Mouse (Mus musculus) activated CD4-positive, CD25-positive, alpha-beta regulatory T cell, adult 4 months (primary cell): ENCODE data around the gene Ube2q1. TPM values are rescaled to one million over a fixed set of nuclear protein-coding genes. Genes with fewer than 3 reads are reported as not detected.

Source experiments
- ATAC-seq: one replicate; pipeline ENCODE4 v1.8.0; 2017
- polyA plus RNA-seq, 2 experiments: library from polyadenylated mRNA; unstranded; fragments of 100-300 nt; shearing (Covaris generic); gene quantifications; one replicate each; pipeline ENCODE4 v1.2.1; 2017

Ube2q1 gene
- polyA plus RNA-seq, 2 experiments from 2014 or later = 12.8 to 20.7 TPM

- ATAC-seq = no peak
Measured at GRCm38 (mm10) chr3:89821548-89822480, 48.4 kb downstream of the Ube2q1 start.

DNA sequence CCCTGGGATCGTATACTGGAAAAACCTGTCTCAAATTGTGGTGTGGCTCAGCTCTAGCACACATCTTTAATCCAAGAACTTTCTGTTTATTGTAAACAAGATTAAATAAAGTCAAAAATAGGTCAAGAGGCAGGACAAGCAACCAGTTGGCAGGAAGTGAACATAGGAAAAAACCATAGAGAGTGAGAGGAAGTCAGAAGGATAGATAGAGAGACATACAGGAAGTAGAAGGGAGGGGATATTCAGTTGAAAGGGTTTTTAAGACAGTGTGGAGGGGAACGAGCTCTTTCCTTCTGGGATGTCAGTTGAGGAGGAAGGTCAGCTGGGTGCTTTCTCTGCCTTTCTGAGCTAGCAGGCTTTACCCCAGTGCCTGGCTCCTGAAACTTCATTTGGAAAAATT, 50.2 kb downstream of the Ube2q1 start:
- ATAC-seq = peak; percentile 34

GRCm38 (mm10) chr3:89826295-89826694, 52.9 kb downstream of the Ube2q1 start:
- no peak for ATAC-seq

GRCm38 (mm10) chr3:89830815-89831591, 57.6 kb downstream of the Ube2q1 start, which contains the start of gene She:
TSS of gene She (plus strand) at chr3:89831370.
- no peak for ATAC-seq

Other genes starting within 250 kb of the Ube2q1 start
- gene Adar, start 58.6 kb upstream of the Ube2q1 start, polyA plus RNA-seq = 10 to 100 TPM; 51.0 to 56.7 TPM
- 1 to 10 TPM; 1.3 to 1.4 TPM for gene Chrnb2, start 9.0 kb upstream of the Ube2q1 start, polyA plus RNA-seq
- 10 to 100 TPM in 1 of 2 experiments, 1 to 10 TPM in 1; 8.7 to 10.2 TPM for gene She, start 57.8 kb downstream of the Ube2q1 start, polyA plus RNA-seq
- 10 to 100 TPM; 20.6 to 29.5 TPM for gene Il6ra, start 139.6 kb downstream of the Ube2q1 start, polyA plus RNA-seq
- 10 to 100 TPM; 19.7 to 24.1 TPM for gene Atp8b2, start 189.9 kb downstream of the Ube2q1 start, polyA plus RNA-seq
- 10 to 100 TPM; 51.0 to 72.3 TPM for gene Hax1, start 225.2 kb downstream of the Ube2q1 start, polyA plus RNA-seq